Mouse (Mus musculus) spleen, adult 2 months (tissue): ENCODE results near the gene Fem1a.

Experiments
- CTCF ChIP-seq: fragments of 200-500 bp; IDR thresholded peaks from 2 replicates; pipeline ENCODE4 v1.5.1; 2011; ENCODE audit warnings: mild to moderate bottlenecking, inconsistent platforms; ENCODE audit not compliant: insufficient read depth, insufficient read length, insufficient replicate concordance; ENCODE audit errors: extremely low read depth
- POLR2A ChIP-seq: fragments of 200-500 bp; IDR thresholded peaks from 2 replicates; pipeline ENCODE4 v1.6.1; 2011; ENCODE audit warnings: low read depth, low read length, inconsistent platforms

DNA sequence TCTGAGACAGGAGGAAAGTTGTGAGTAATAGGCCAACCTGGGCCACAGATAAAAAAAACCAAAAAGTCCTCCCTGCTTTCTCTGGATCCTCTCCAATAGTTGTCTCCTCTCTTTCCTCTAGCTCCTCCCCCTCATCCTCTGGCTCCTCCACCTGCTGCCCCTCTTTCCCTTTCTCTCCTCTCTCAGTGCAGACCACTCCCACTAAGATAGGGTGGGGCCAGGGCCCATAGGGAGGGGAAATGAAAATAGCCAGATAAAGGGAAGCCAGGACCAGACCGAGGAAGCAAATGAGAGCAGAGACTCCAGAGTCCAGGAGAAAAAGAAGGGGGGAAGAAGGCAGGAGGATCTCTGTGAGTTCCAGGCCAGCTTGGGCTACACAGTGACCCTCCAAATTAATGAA lies 31.7 kb upstream of the Fem1a start:
- TF ChIP-seq CTCF (no peak), POLR2A (no peak)
